Mouse (Mus musculus): ENCODE data around the gene Birc5.

DNA sequence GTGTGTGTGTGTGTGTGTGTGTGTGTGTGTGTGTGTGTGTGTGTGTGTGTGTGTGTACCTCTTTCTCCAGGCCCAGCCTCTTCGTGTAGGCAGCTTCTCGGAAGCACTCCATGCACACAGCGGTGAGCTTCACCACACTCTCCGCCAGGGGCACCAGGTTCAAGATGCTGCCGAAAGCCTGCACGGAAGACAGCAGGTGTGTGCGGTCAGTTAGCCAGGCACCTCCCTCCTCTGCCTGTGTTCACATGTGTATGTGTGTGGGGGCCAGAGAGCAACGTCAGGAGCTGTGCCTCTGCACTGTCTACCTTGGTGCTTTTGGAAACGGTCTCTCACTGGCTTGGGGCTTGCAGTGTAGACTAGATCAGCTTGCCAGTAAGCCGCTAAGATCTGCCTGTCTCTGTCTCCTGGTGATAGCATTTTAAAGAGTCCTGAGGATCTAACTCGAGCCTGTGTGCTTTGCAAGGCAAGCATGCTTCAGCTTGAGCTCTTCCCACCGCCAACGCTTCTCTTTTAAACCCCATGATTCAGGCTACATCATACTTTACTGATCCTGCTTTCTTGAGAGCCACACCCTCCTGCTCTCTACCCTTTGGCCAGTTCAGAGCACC lies 32.6 kb upstream of the Birc5 start:
- TF ChIP-seq POLR2A (IDR thresholded peaks at IDR 0.05; ENCODE audit: insufficient read length, low read depth) = no peak
- no peak for TF ChIP-seq MYOD1 (IDR thresholded peaks at IDR 0.05; ENCODE audit: control insufficient read depth in 1 of 3, insufficient read length in 2 of 3, low read depth in 2 of 3)
- no peak for TF ChIP-seq TCF3 (IDR thresholded peaks at IDR 0.05; ENCODE audit: insufficient read length, low read depth)
